Mouse (Mus musculus): ENCODE results near the gene Ccl20. TPM values are rescaled to one million over a fixed set of nuclear protein-coding genes. Genes with fewer than 3 reads are reported as not detected.

The Ccl20 gene
- polyA plus RNA-seq (2012), result not detected in 2 replicates

GRCm38 (mm10) chr1:83116447-83117137, at the start of gene Ccl20:
TSS of gene Ccl20 (plus strand) at chr1:83116766.

GRCm38 (mm10) chr1:83159603-83160002, 43.0 kb downstream of the Ccl20 start, which contains the start of gene Daw1:
TSS of gene Daw1 (plus strand) at chr1:83159752.

Other genes with a start within 250 kb of the Ccl20 start
- gene A030005L19Rik, start 203.4 kb upstream of the Ccl20 start, polyA plus RNA-seq (2012), result 0.11 TPM in 1 of 2 replicates, not detected in the other
- not detected in 2 replicates for gene A030014E15Rik, start 191.8 kb upstream of the Ccl20 start, polyA plus RNA-seq (2012)
- gene Gm6217, start 185.4 kb upstream of the Ccl20 start, polyA plus RNA-seq (2012), result not detected in 2 replicates
- gene A030003K21Rik, start 173.4 kb upstream of the Ccl20 start, polyA plus RNA-seq (2012), result not detected in 2 replicates
- not detected in 2 replicates for gene Gm7544, start 160.8 kb upstream of the Ccl20 start, polyA plus RNA-seq (2012)
- gene Gm47955, start 156.5 kb upstream of the Ccl20 start, polyA plus RNA-seq (2012), result not detected in 2 replicates
- gene Gm47959, start 116.2 kb upstream of the Ccl20 start, polyA plus RNA-seq (2012), result not detected in 2 replicates
- not detected in 2 replicates for gene Slc19a3, start 78.3 kb upstream of the Ccl20 start, polyA plus RNA-seq (2012)
- not detected in 2 replicates for gene Krtap28-10, start 74.3 kb upstream of the Ccl20 start, polyA plus RNA-seq (2012)
- gene Gm47969, start 71.8 kb upstream of the Ccl20 start, polyA plus RNA-seq (2012), result not detected in 2 replicates
- not detected in 2 replicates for gene A030005K14Rik, start 57.4 kb upstream of the Ccl20 start, polyA plus RNA-seq (2012)
- not detected in 2 replicates for gene Krtap28-13, start 55.8 kb upstream of the Ccl20 start, polyA plus RNA-seq (2012)
- gene Daw1, start 43.0 kb downstream of the Ccl20 start, polyA plus RNA-seq (2012), result not detected in 2 replicates

Data from megakaryocyte-erythroid progenitor cell, adult 5 weeks (primary cell).